Mouse (Mus musculus): ENCODE results near the gene Pde7b. TPM values are rescaled to one million over a fixed set of nuclear protein-coding genes. Genes with fewer than 3 reads are reported as not detected.

Pde7b gene
- total RNA-seq, 1 experiment from 2014 or later = 1.6 TPM

DNA sequence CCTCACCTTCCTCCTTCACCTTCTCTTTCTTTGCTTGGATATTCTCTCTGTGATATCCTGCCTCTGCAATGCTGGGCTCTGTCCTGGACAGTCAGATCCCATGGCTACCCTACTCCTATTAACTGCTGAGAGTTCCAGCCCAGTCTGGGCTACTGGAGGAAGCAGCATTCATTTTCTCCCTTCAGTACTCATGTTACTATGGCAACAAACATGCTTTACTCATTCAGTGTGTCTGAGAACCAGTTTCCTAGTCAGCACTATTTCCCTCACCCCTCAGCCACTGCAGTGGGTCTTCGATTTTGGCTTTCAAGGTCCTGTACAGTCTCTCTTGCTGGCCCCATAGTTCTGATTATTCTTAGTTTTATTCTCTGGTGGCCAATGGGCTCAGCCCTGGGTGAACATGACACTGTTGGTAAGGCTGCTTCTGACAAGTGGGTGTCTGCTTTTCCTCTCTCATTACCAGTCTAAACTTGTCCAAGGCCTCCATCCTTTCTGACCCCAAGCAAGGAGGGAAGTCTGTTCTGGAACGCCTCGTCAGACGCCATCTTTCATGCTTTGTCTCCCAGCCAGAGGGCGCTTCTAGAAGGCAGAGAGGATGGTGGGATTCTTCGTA, 342.0 kb downstream of the Pde7b start:
- ATAC-seq (replicated peaks; ENCODE audit: low read depth, poor library complexity, severe bottlenecking) = no peak

DNA sequence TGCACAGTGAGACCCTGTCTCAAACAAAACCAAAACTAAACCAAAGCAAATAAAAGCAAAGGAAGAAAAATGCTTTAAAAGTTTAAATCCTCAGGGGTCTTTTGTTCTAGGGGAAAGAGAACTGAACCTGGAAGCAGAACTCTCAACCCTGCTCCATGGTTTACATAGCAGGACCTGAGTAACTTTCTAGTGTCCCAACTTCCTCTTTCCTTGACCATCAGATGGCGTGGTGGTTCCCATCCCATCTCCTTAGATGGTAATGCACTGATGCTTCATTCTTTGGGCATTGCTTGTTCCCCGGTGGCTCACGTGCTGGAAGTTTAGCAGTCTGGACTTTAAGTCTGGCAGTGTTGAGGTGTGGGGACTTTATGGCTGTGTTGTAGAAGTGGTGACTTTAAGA, 343.5 kb downstream of the Pde7b start:
- ATAC-seq (replicated peaks; ENCODE audit: low read depth, poor library complexity, severe bottlenecking) = no peak

DNA sequence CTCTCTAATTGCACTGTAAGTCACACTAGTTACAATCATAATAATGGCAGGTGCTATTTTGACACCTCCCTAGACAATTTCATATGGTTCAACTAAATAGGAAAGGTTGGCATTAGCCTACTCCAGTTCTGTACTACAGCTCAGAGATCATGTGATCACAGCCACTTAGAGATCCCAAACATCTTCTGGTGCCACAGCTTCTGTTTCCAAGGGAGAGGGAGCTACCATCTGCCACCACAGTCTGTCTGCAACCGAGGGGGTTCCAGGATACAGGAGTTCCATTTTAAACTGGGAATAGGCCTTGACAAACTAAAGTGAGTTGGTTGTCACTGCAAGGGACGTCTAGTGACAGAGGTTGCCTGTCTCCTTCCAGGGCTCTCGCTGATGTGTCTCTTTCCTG, 344.1 kb downstream of the Pde7b start:
- no peak for ATAC-seq (replicated peaks; ENCODE audit: low read depth, poor library complexity, severe bottlenecking)

DNA sequence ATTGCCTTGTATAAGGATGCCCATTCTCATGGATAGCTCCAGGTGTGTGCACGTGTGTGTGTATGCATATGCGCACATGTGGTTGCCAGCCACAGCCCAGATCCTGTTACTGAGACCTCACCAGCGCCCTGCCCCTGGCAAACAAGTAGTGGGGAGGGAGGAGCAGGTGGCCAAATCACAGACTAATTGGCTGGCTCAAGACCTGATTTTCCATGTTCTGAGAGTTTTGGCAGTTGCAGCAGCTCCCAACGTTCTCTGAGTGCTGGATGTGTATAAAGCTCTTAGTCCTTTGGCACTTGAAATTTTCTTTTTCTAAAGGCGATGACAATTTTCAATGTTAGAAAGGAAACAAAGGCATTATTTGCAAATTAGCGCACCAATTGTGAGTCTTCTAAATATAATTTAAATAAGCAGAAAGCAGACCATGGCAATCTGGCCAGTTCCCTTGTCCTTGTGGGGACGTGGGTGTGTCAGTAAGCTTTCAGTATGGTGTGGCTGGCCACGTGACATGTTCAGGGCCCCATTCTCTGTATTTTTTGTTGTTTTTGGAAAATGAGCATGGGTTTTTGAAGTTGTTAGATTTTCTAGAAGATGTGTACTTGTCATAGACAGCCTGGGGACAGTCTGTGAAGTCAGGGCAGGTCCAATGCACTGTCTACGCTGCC, 345.7 kb downstream of the Pde7b start:
- no peak for ATAC-seq (replicated peaks; ENCODE audit: low read depth, poor library complexity, severe bottlenecking)

DNA sequence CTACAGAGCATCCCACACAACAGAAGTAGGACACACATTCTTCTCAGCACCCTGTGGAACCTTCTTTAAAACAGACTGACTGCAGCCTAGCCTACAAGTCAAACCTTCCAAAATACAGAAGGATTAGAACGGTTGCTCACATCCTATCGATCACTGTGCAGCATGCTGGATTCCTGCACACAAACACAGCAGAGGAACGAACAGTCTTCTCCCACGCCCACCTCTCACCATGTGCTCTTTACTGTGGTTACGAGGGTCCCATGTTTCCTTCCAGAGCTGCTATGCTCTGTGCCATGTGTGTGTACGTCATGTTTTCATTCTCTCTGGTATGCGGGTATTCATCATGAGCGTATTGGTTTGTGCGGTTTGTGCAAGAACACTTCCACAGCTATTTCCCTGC, 347.3 kb downstream of the Pde7b start:
- no peak for ATAC-seq (replicated peaks; ENCODE audit: low read depth, poor library complexity, severe bottlenecking)

DNA sequence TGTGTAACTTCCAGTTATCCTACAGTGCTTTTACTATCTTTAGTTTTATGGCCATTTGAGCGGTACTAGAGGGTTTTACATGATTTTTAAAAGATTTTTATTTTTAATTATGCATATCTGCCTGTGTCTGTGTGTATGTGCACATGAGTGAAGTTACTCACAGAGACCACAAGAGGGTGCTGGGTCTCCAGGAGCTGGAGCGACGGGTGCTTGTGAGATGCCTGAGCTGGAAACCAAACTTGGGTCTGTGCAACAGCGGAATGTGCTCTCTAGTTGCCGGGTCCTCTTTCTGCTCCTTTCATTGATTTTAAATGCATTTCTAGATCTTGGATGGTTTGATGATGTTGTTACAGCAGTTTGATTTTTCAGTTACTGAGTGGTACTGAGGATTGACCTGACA, 352.8 kb downstream of the Pde7b start:
- ATAC-seq (replicated peaks; ENCODE audit: low read depth, poor library complexity, severe bottlenecking) = no peak

DNA sequence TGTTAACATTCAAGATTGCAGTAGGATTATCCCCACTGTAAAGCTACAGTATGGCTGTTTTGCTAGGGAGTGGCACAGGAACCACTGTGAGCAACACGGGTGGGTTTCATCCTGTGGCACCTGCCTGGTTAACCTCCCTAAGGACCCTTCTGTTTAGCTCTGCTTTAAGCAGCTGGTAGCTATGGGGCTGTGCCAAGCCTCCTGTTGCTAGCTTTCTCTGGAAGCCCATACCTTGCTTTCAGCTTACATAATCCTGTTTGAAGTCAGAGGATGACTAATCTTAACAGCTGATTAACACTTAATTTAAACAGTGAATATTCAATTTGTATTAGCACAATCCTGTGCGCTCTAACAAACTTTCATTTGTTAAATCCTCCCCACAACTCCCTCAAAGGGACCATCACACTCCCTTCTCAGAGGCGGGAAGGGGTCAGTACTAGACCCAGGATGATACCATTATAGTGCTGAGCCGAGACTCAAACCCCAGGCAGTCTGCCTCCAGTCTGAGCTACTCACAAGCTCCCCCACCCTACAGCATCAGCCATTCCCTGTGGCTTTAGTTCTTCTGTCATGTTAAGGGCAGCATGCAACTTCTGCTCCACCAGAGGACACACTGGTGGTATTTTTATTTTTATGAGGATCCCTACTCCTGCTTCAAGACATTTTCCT, 362.3 kb downstream of the Pde7b start:
- ATAC-seq (replicated peaks; ENCODE audit: low read depth, poor library complexity, severe bottlenecking) = no peak

DNA sequence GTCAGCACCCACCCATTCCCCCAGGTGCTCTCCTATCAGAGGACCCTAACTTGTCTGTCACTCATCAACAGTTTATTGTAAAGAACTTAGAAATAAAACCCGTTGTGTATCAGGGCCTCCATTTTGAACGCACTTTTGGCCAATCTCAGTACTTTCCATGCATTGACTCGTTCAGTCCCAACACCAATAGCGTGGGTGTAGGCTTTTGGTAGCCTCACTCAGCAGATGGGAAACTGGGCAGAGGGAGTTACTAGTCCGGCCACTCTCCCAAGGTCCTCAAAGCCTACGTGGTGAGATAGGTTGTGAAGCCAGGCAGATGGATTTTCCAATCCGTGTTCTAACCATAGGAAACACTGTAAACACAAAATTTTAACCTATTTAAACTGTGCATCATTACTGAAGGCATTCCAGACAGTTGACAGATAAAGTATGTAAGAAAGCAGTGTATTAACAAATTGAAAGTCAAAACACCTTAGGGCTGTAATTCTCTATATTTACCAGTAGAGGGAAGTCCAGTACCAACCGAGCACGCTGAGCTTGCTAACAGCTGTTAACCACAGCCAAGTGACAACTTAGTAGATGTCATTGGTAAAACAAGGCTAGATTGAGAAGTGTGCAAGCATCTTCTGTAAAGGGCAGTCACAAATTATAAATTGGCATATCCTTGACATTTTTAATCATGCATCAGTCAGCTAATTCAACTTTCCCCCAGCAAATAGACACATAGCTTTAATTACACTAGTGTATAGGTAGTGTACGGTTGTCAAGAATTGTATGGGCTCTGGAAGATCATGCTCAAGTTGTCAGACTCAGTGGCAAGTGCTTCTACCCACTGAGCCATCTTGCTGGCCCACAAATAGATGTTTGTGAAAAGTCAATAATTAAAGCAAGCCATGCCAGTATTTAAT, 363.1 kb downstream of the Pde7b start:
- ATAC-seq (replicated peaks; ENCODE audit: low read depth, poor library complexity, severe bottlenecking) = peak; percentile 75

DNA sequence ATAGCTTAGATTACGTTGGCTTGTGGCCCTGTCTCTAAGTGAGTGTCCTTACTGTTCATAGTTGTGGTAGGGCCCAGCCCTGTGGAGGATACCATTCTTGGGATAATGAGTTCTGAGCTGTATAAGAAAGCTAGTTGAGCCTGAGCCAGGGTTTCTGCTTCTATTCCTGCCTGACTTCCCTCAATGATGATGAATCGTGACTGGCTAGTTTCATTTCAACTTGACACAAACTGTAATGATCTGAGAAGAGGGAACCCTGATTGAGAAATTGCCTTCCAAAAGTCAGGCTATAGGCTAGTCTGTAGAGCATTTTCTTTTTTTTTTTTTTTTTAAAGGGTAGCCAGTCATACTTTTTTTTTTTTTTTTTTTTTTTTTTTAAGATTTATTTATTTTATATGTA, 376.0 kb downstream of the Pde7b start:
- ATAC-seq (replicated peaks; ENCODE audit: low read depth, poor library complexity, severe bottlenecking) = peak; percentile 27

Other genes with a start within 250 kb of the Pde7b start
- gene Ahi1, start 227.5 kb upstream of the Pde7b start, total RNA-seq (2017) = 10.6 and 11.3 TPM in 2 replicates